Mouse (Mus musculus): ENCODE results near the gene Magi1.

- TF ChIP-seq CTCF (IDR thresholded peaks at IDR 0.05; ENCODE audit: low read depth) (no peak), EP300 (IDR thresholded peaks at IDR 0.05; ENCODE audit: low read depth) (no peak)
Measured at GRCm38 (mm10) chr6:93912003-93912581, 371.6 kb downstream of the Magi1 start.
